Mouse (Mus musculus): Measurements from ENCODE around the gene Nrcam. TPM values are rescaled to one million over a fixed set of nuclear protein-coding genes. Genes with fewer than 3 reads are reported as not detected.
"Not testable (repeated sequence)": the region's sequence is repeated elsewhere in the genome, so short reads cannot be mapped to it uniquely, and the experiment has no call there.

Gene Nrcam
- total RNA-seq (2022), result under 1 TPM; 0.29 to 0.75 (median 0.57) TPM

DNA sequence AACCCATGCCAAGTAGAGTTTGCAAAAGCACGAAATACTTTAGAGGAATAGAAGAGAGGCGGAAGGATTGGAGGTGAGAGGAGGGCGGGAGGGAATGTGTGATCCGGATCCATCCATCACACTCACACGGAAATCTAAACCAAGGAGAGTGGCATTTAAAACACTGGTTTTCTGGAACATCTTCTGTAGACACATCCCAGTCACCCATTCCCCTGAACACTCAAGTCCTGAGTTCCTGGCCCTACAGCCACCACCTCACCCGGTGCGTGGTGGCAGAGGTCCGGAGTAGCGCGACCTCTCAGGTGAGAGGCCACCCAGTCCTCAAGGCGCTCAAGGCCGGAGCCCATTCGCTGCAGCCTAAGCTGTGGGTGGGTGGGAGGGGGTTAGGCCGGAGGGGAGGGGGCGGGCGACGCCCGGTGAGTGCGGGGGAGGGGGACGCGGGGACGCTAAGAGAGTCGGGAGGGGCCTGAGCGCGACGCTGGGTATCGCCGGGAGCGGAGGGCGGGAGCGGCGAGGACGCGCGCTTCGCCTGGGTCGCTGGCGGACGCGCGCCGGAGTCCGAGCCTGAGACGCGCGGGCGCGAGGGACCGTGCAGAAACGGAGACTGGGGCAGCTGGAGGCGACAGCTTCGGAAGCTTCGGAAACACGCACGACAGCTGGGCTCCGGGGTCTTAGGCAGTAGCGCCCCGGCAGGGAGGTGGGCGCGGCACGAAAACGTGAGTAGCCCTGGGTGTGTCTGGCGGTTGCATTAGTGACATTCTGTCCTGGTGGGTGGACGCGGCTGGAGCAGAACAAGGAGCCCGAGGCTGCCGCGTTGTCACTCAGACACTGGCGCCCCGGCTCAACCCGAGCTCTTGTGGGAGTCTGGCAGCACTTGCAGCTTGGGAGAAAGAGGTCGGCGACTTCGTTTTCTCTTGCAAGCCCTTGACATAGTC, at the start of gene Nrcam:
Nrcam (plus strand) TSS at position 505 of the 935 bp plus-strand sequence.
- DNase-seq (ENCODE audit: low spot score in 2 of 2), result no peak

DNA sequence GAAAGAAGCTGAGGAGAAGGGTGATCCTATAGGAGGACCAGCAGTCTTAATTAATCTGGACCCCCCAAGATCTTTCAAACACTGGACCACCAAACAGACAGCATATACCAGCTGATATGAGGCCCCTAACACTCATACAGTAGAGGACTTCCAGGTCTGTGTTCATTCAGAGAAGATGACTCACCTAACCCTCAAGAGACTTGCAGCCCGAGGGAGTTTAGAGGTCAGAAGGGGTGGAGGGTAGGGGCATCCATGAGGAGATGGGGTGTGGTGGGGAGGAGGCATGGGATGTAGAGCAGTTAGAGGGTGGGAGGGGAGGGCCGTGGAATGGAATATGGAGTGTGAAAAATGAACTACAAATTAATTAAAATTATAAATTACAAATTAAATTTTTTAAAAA, 48.5 kb upstream of the Nrcam start:
- not testable (repeated sequence) for DNase-seq (ENCODE audit: low spot score in 2 of 2)

DNA sequence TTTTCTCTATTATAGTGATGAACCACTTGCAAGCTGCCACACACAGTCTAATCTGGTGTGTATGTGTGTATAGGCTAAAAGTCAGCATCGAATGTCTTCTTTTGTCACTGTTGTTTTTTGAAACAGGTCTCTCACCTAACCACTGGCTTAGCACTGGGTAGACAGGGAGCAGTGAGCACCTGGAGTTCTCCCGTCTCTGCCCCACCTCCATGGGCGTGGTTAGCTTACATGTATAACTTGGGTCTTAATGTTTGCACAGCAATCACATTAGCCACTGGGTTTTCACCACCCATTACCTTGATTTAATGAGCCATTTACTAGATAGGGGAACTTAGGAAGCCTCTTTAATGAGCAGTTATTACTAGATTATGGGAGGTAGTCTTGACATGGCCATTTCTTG, 47.2 kb upstream of the Nrcam start:
- DNase-seq (ENCODE audit: low spot score in 2 of 2), result no peak

DNA sequence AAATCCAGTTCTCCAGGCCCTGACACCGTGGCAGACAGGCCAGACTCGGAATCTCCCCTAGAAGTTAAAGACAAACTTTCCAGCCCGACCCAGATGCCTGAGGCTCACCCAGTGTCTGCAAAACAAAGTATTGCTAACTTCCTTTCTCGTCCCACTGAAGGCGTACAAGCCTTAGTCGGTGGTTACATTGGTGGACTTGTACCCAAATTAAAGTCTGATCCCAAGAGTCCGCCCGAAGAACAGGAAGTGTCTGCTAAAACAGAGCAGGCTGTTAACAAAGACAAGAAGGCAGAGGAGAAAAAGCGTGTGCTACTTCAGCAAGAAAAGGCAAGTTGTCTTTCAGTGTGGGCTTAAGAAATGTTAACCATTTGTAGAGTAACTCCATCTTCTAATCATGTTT, 45.3 kb upstream of the Nrcam start:
- DNase-seq (ENCODE audit: low spot score in 2 of 2), result no peak

DNA sequence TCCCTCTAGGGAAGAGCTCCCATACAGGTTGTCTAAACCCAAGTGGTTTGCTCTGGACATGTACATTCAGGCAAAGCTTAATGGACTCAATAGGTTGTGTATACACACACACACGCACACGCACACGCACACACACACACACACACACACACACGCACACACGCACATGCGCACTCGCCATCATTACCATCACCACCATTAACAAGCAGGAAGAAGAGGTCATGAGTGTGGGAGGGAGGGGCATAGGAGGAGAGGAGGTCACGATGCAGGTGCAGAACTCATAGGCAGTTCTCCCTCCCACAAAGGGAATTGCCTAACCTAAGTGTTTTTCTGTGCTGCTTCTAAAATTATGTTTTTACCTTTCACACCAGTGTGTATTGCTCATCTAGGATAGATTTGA, 41.7 kb upstream of the Nrcam start:
- DNase-seq (ENCODE audit: low spot score in 2 of 2), result no peak

DNA sequence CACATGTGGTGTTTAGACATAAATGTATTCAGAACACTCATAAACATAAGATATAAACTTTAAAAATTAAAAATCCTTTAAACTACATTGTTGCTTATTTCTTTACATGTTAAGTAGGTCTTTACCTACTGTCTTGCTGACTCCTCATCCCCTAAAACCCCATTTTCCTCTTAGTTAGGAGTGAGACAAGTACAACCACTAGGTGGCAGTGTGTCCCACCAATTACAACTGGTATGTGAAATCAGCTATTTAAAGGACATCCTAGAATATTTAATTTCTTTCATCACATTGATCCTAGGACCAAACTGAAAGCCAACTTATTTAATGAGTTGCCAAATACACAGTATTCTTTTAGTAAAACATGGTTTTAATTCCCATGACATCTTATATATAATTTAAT, 36.4 kb upstream of the Nrcam start:
- no peak for DNase-seq (ENCODE audit: low spot score in 2 of 2)

DNA sequence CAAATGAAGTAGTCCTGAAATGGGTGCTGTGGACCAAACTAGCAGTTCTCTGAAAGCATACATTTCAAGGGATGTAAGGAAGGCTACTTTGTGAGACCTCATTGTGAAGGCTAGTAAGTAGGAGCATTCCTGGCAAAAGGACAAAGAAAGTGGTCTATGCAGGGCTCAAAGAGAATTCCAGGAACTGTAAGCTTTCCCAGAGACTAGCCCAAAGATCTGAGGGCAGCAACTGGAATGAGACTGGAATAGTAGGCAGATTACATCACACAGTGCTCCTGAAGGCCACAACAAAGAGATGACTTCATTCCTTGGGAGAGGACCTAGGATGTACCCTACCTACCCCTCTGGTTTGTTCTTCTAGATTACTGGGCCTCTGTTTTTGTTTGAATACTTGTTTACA, 27.9 kb upstream of the Nrcam start:
- DNase-seq (ENCODE audit: low spot score in 2 of 2), result no peak

DNA sequence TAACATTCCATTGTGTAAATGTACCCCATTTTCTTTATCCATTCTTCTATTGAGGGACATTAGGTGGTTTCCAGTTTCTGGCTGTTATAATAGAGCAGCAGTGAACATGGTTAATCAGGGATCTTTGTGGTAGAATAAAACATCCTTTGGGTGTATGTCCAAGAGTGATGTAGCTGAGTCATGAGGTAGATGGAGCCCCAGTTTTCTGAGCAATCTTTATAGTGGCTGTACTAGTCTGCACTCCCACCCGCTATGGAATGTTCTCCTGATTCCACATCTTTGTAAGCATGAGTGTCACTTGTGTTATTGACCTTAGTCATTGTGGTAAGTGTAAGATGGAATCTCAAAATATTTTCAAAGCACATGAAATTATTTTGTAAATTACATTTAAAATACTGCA, 24.7 kb upstream of the Nrcam start:
- no peak for DNase-seq (ENCODE audit: low spot score in 2 of 2)

DNA sequence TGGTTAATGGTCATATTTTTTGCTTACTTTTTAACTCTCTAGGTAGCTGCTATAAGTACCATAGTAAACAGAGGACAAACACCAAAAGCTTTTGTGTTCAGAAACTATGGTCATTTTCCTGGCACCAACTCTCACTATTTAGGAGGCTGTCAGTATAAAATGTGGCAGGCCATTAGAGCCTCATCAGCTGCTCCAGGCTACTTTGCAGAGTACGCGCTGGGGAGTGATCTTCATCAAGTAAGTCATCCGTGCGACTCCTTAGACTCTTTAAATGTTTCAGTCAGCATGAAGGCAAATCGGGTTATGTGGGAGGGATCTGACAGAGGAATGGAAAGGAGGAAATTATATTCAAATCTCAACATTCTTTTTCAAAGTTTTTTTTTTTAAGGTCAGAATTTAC, 23.8 kb upstream of the Nrcam start:
- DNase-seq (ENCODE audit: low spot score in 2 of 2), result no peak

DNA sequence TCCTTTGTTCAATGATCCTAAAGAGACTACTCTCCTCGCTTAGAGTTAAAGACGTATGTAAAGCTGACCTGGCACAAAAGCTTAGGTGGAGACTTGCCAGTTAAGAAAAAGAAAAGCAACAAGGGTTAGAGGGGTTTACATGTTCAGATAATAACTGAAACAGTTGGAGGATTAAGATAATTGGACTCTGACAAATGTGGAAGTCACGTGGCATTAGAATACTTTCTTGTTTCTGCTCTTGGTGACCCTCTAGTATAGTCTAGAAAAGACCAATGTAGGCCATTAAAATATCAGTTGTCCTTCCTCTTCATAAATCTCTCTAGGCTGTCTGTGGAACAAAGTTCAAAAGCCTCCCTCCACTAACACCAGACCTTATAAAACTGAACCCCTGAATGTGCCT, 20.5 kb upstream of the Nrcam start:
- no peak for DNase-seq (ENCODE audit: low spot score in 2 of 2)

DNA sequence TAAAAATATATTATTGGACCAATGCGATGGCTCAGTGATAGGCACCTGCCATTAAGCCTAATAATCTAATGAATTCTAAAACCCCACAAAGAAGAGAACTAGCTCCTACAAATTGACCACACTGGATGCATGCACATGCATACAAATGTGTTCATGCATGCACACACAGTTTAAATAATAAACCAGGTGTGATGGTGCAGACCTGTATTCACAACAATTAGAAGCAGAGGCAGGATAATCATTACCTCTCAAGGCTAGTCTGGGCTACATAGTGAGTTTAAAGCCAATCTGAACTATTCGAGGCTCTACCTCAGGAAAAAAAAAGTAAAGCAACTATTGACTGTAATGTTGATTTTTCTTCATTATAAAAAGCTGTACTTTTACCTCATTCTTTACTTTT, 13.5 kb upstream of the Nrcam start:
- no peak for DNase-seq (ENCODE audit: low spot score in 2 of 2)

DNA sequence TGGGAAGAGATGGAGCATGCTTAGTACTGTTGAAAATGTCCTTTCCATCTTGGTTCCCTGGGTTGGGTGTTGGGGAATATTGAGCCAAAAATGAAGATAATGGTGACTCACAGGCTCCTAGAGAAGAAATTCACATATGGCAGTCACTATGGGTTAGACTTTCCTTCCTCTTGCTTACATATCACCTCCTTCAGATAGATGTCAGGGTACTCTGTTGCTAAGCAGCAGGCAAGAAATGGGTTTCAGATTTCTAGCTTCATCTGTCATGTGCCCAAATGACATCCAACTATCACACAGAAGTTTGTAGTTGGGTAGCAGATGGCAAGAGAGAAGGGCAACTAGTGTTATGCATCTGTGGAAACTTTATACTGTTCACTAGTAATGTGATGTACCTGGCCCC, 3.6 kb upstream of the Nrcam start:
- no peak for DNase-seq (ENCODE audit: low spot score in 2 of 2)

DNA sequence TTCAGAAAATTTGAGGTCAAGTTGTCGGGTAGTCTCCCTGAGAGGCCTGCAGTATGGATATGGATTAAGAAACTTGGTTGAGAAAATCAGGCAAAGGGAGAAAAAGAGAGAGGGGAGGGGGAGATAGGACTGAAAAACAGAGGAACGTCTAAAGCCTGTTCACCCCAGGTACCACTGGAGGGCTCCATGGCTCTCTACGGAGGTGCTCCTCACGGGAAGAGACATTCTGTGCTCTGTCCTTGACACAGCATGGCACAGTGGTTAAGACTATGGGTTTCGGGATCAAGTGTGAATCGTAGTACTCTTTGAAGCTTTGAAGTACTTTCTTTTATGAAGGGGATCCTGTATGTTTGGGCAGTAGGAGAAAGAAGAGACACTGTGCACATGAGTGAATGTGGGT, 1.2 kb upstream of the Nrcam start:
- DNase-seq (ENCODE audit: low spot score in 2 of 2), result no peak

DNA sequence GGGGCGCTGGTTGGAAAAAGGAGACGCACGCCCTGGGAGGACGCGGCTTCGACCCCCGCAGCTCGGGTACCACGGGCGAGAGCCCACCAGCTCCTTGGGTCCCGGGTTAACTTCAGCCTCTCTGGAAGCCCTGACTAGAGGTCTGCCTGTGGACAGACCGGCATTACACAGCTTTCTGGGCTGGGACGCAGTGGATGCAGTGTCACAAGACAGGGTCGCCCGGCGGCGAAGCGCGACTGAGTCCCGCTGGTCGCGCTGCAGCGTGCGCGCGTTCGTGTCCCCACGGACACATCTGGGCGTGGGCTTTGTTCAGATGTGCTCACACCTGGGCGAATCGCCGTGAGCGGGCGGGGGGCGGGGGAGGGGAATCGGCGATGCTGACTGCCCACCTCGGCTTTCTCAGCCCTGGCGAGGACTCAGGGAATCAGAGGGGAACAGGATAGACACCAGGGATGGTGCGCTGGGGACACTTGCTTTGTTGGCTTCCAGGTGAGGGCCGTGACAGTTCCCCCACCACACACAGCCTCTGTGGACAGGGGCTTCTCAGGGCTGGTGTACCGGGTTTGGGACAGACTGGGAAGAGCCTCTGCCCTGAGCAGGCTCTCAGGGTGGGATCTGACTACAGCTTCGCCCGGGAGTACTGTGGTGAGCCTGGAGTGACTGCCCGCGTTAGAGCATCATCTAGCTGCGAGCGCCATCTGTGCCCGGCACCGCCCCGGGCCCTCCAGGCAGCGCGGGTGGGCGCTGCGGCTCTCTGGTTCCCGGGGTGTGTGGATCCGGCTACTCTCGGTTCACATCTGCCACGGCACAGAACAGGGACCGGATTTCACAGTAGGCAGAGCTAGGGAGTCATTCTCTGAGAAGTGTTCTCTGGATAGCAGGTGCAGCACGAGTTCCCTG, 881 bp downstream of the Nrcam start:
- no peak for DNase-seq (ENCODE audit: low spot score in 2 of 2)

DNA sequence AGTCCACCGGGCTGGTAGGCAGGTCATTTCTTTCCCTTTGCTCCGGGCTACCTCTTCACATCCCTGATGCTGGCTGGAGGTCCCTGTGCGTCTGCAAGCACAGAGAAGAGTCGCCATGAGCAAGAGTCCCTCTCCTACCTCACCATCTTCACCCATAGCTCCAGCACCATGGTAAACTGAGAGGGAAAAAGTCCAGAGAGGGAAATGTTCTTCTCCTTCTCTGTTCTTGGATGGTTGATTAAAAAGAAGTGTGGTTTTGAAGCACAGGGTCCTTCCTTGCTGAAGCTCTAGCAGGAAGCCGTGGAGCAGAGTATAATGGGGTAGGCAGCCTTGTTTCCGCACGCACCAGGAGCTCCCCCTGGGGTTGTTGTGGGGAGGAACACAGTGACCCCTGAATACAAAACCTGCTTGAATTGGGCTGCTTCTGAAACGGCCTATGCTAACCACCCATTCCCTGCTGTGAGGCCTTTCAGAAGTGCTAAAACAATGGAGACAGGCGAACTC, 1.6 kb downstream of the Nrcam start:
- DNase-seq (ENCODE audit: low spot score in 2 of 2), result no peak

DNA sequence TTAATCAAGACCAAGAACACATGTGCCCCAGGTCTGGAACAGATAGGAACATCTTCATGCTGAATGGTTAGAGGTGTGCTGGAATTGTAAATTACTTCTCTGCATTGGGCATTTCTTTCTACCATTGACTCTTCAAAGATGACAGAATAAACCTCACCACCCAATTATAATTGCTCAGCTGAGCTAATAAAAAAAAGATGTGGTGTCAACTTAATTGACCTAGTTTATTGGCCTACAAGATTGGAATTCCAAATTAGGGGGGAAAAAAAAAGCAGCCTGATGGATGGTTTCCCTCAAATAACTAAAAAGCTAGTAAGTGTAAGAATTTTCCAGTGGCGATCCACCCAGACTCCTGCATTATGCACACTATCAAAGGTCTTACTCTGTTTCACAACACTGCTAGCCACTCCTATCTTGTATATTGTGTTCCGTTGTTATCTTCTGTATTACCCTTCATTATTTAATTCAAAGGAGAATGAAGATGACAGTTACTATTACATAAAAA, 8.5 kb downstream of the Nrcam start:
- DNase-seq (ENCODE audit: low spot score in 2 of 2), result no peak

DNA sequence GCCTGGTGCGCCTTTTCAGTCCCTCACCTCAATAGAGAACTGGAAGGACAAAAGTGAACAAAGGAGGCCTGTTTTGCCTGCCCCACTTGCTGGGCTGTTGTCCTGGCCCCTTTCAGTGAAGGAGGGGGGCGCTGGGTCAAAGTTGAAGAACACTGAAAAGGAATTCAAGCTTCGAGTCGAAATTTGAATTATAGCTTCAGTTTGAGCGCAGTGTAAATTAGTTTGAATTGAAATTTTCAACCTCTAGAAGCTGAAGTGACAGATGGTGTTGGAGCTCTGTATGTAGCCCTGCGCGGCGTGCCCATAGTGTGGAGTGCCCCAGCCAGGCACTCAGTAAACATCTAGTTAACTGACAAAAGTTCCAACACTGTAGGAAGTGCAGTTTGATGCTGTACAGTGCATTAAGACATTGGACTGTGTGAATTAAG, 9.5 kb downstream of the Nrcam start:
- no peak for DNase-seq (ENCODE audit: low spot score in 2 of 2)

DNA sequence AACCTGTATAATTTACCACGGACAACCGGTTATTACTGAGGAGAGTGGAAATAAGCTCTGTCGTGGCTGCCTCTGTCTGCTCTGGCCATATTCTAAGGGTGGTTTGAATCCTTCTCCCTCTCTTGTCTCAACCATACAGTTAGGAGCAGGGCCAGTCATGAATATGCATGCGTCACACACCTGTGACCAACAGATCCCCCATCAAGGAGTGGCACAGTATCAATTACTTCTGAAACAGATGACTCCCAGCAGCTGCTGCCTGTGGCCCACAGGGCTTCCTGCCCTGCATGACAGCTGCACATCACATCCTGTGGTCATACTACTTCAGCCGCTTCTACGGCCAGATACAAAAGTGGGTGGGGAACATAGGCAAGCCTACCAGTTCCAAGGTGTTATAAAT, 15.4 kb downstream of the Nrcam start:
- no peak for DNase-seq (ENCODE audit: low spot score in 2 of 2)

DNA sequence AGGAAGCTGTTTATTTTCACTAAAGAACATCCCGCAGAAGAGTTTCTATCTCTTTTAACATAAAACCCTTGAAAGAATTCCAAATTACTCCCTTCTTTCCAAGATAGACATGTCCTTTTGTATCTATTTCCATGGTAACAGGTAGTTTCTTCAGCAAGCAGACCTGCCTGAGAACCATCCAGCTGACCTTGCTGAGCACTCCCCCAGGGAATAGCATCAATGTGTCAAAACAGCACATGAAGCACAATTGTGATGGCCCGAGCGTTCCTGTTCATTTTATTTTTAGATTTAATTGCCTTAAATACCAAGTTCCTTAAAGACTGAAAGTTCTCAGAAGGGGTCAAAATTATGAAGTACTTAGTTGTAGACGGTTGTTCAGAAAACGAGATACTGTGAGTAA, 16.6 kb downstream of the Nrcam start:
- DNase-seq (ENCODE audit: low spot score in 2 of 2), result no peak

DNA sequence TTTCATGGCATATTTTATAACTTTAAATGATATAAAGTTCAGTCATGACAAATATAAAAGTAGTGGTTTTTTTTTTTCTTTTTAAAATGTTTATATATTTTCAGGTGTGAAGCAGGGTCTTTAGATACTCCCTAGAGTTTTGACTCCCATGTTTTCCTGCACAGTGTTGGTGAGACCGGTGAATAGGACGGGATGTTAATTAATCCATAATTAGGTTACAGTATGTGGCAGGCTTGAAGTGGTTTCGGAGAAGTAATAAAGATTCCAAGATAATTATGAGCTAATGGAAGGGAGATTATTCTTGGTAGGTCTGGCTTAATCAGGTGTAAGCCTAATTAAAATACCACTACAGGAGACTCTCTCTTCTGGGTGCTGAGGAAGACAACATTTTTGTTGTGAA, 17.5 kb downstream of the Nrcam start:
- DNase-seq (ENCODE audit: low spot score in 2 of 2), result no peak

DNA sequence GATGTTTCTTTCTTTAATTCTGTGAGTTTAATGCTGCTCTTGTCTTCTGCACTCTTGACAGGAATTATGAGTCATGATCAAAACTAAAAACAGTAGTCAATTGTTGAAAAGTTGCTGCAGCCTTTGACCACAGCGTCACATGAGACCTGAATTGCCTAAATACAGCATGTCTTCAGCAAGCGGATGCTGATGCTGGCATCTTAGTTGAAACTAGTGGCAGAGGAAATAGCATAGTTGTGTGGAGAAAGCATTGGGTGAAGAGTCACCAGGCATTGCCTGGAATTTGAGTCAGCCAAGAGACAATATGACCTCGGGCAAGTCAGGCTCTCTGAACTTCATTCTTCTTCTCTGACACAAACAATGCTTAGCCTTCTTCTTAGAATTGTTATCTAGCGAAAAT, 26.4 kb downstream of the Nrcam start:
- DNase-seq (ENCODE audit: low spot score in 2 of 2), result no peak

DNA sequence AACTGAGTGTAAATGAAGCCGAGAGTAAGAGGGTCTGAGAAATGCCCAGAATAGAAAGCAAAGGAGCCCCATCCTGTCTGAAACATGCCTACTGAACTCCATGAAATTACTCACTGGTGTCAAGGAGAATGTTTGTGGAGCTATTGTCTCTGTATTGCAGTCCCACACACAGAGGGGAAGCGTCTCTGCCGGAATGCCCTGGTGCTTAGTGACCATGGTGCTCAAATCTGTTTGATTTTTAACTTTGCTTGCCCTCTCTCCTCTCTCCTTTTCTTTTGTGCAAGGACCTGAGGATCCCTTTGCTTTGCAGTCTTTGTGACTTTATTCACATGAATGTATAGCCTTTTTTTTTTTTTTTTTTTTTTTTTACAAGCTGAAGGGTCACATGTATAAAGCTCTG, 28.8 kb downstream of the Nrcam start:
- DNase-seq (ENCODE audit: low spot score in 2 of 2), result no peak
